Mouse (Mus musculus): ENCODE measurements around the gene Gm8159. TPM values are rescaled to one million over a fixed set of nuclear protein-coding genes. Genes with fewer than 3 reads are reported as not detected.

The Gm8159 gene
- polyA plus RNA-seq (2017; shearing (Covaris generic)): not detected

DNA sequence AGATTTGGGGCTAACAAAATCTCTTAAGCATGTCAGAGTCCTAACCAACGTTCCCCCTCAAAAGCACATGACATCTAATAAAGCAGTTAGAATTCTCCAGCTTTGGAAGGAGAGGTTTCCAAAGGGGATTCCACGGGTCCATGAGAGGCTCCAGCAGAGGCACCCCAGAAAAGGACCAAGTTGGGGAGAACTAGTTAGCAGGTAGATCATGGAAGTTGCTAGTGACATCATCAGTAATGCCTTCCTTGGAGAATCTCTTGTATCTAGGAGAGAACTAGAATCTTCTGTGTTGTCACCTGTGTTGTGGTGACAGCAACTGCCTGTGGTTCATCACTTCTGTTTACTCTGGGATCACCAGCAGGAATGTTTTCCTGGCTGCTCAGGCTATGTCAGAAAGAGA lies at the start of gene Gm8159:
Gm8159 (plus strand) TSS at position 301 of the 400 bp plus-strand sequence.

DNA sequence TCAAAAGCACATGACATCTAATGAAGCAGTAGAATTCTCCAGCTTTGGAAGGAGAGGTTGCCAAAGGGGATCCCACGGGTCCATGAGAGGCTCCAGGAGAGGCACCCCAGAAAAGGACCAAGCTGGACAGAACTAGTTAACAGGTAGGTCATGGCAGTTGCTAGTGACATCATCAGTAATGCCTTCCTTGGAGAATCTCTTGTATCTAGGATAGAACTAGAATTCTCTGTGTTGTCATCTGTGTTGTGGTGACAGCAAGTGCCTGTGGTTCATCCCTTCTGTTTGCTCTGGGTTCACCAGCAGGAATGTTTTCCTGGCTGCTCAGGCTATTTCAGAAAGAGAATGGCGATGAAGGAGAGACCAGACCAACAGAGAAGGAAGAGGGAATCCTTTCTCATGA lies 31.7 kb downstream of the Gm8159 start, which contains the start of gene Gm3239:
Gm3239 (plus strand) TSS at position 301 of the 400 bp plus-strand sequence.

Other genes starting within 250 kb of the Gm8159 start
- gene Gm3159, start 234.8 kb upstream of the Gm8159 start, polyA plus RNA-seq (2017; shearing (Covaris generic)): under 1 TPM in 1 of 2 experiments, not detected in 1; 0.16 TPM
- 1 to 10 TPM in 1 of 2 experiments, under 1 TPM in 1; 0.87 to 1.6 TPM for gene Gm3164, start 216.9 kb upstream of the Gm8159 start, polyA plus RNA-seq (2017; shearing (Covaris generic))
- gene Gm3173, start 201.4 kb upstream of the Gm8159 start, polyA plus RNA-seq (2017; shearing (Covaris generic)): not detected
- under 1 TPM in 1 of 2 experiments, not detected in 1; 0.23 TPM for gene Gm3182, start 150.6 kb upstream of the Gm8159 start, polyA plus RNA-seq (2017; shearing (Covaris generic))
- under 1 TPM in 1 of 2 experiments, not detected in 1; 0.36 TPM for gene Gm3047, start 76.9 kb upstream of the Gm8159 start, polyA plus RNA-seq (2017; shearing (Covaris generic))
- not detected for gene Gm3239, start 31.8 kb downstream of the Gm8159 start, polyA plus RNA-seq (2017; shearing (Covaris generic))
- not detected for gene Gm7876, start 76.9 kb downstream of the Gm8159 start, polyA plus RNA-seq (2017; shearing (Covaris generic))
- gene Gm3252, start 94.4 kb downstream of the Gm8159 start, polyA plus RNA-seq (2017; shearing (Covaris generic)): 1 to 10 TPM in 1 of 2 experiments, under 1 TPM in 1; 0.58 to 2.4 TPM
- not detected for gene Gm9602, start 144.0 kb downstream of the Gm8159 start, polyA plus RNA-seq (2017; shearing (Covaris generic))
- not detected for gene Gm3269, start 205.8 kb downstream of the Gm8159 start, polyA plus RNA-seq (2017; shearing (Covaris generic))
- gene Gm3264, start 223.2 kb downstream of the Gm8159 start, polyA plus RNA-seq (2017; shearing (Covaris generic)): under 1 TPM in 1 of 2 experiments, not detected in 1; 0.24 TPM